Mouse (Mus musculus) ES-E14 (cell line): ENCODE results near the gene Gm12830.

ENCODE experiments used
- CHD2 ChIP-seq: IDR thresholded peaks from 2 replicates; pipeline ENCODE4 v1.6.1; 2014; ENCODE audit warnings: mild to moderate bottlenecking, low read depth, low read length, inconsistent platforms
- HCFC1 ChIP-seq: IDR thresholded peaks from 2 replicates; pipeline ENCODE4 v1.6.1; 2012; ENCODE audit warnings: low read length, inconsistent platforms, borderline replicate concordance; ENCODE audit not compliant: insufficient read depth
- MAFK ChIP-seq: IDR thresholded peaks from 2 replicates; pipeline ENCODE4 v1.6.1; 2014; ENCODE audit warnings: mild to moderate bottlenecking, low read depth, low read length, inconsistent platforms; ENCODE audit not compliant: insufficient read depth
- ZC3H11A ChIP-seq: IDR thresholded peaks from 2 replicates; pipeline ENCODE4 v1.6.1; 2012; ENCODE audit warnings: low read depth, mild to moderate bottlenecking, inconsistent platforms, low read length, borderline replicate concordance
- ZNF384 ChIP-seq: IDR thresholded peaks from 2 replicates; pipeline ENCODE4 v1.6.1; 2012; ENCODE audit warnings: low read depth, low read length, inconsistent platforms

- no peak for TF ChIP-seq HCFC1
- TF ChIP-seq ZNF384, result no peak
- no peak for TF ChIP-seq CHD2
- no peak for TF ChIP-seq MAFK
- no peak for TF ChIP-seq ZC3H11A
These were observed 55.0 kb downstream of the Gm12830 start for GRCm38 (mm10) chr4:114876441-114876972.
